Mouse (Mus musculus) forebrain, postnatal 0 days (tissue): Measurements from ENCODE around the gene Nfia. TPM values are rescaled to one million over a fixed set of nuclear protein-coding genes. Genes with fewer than 3 reads are reported as not detected.

Experiments used
- ATAC-seq: fragments of 200-750 bp; cut with Nextera tagmentation; 2 replicates; pipeline ENCODE4 v1.8.0; 2017; ENCODE audit warnings: mild to moderate bottlenecking, moderate library complexity
- DNase-seq: peaks from one replicate; pipeline ENCODE4 v3.0.0-alpha.2; 2015
- H3K27ac ChIP-seq: fragments of 300-500 bp; sonication (generic); 2 replicates; pipeline ENCODE4 v1.5.1; 2014; ENCODE audit warnings: low read depth, mild to moderate bottlenecking, antibody characterized with exemption, low read length, moderate library complexity, mixed read lengths
- H3K27me3 ChIP-seq: fragments of 300-500 bp; sonication (generic); 2 replicates; pipeline ENCODE4 v1.6.1; 2014; ENCODE audit warnings: mild to moderate bottlenecking, low read length, mixed read lengths; ENCODE audit not compliant: insufficient read depth
- H3K36me3 ChIP-seq: fragments of 300-500 bp; sonication (generic); 2 replicates; pipeline ENCODE4 v1.6.1; 2014; ENCODE audit warnings: mild to moderate bottlenecking, moderate library complexity; ENCODE audit not compliant: insufficient read depth
- H3K4me1 ChIP-seq: fragments of 300-500 bp; sonication (generic); 2 replicates; pipeline ENCODE4 v1.6.1; 2014; ENCODE audit warnings: antibody characterized with exemption; ENCODE audit not compliant: insufficient read depth
- H3K4me2 ChIP-seq: fragments of 300-500 bp; sonication (generic); 2 replicates; pipeline ENCODE4 v1.6.1; 2014; ENCODE audit warnings: low read depth, mild to moderate bottlenecking, moderate library complexity
- H3K4me3 ChIP-seq: fragments of 300-500 bp; sonication (generic); 2 replicates; pipeline ENCODE4 v1.5.1; 2014; ENCODE audit warnings: low read depth, low read length, mixed read lengths
- H3K9ac ChIP-seq: fragments of 300-500 bp; sonication (generic); 2 replicates; pipeline ENCODE4 v1.6.1; 2014; ENCODE audit warnings: mild to moderate bottlenecking
- H3K9me3 ChIP-seq: fragments of 300-500 bp; sonication (generic); 2 replicates; pipeline ENCODE4 v1.6.1; 2016; ENCODE audit warnings: low read length
- CTCF ChIP-seq: sonication (generic); IDR thresholded peaks from 2 replicates; pipeline ENCODE4 v1.5.1; 2016; ENCODE audit warnings: antibody characterized with exemption, control low read depth, low read depth
- WGBS: fragments of 180-500 bp; shearing (Covaris S2); extraction: QIAGEN DNeasy Blood & Tissue Kit; methylation state at CpG from one replicate; pipeline ENCODE4 v1.1.7; 2014; 5-methylcytosine and 5-hydroxymethylcytosine counted together
- polyA plus RNA-seq: library from polyadenylated mRNA; unstranded; fragments of >200 nt; fragmentation: Nextera tagmentation; extraction: Ambion mirVana; gene quantifications from 2 replicates; pipeline ENCODE4 v1.2.1, GENCODE M21; 2015
- total RNA-seq: library from RNA; depleted of rRNA; stranded (reverse); fragments of >200 nt; gene quantifications from 2 replicates; pipeline ENCODE4 v1.2.3, GENCODE M21; 2014

Gene Nfia
- total and polyA plus RNA-seq, 2 experiments from 2014 or later = 44.1 to 57.5 TPM

GRCm38 (mm10) chr4:98058182-98058581 lies 285.6 kb downstream of the Nfia start:
- Histone ChIP-seq H3K27me3 (no peaks in the 10 kb centered on the region), H3K9me3 (0 out of 2 replicates have a peak, but pooled peaks cover 6% of the 10 kb centered on the region), H3K4me3 (no peak overlapping the region), H3K36me3 (no peaks in the 10 kb centered on the region), H3K4me1 (no peaks in the 10 kb centered on the region), H3K9ac (no peak overlapping the region), H3K27ac (no peak overlapping the region), H3K4me2 (no peak overlapping the region)
- no peak for TF ChIP-seq CTCF
- DNase-seq (no peak), ATAC-seq (no peak)

- Histone ChIP-seq H3K9ac (no peak overlapping the region), H3K9me3 (no peaks in the 10 kb centered on the region), H3K4me2 (no peak overlapping the region), H3K4me3 (no peak overlapping the region), H3K4me1 (no peaks in the 10 kb centered on the region), H3K36me3 (no peaks in the 10 kb centered on the region), H3K27me3 (no peaks in the 10 kb centered on the region), H3K27ac (no peak overlapping the region)
- no peak for ATAC-seq
- TF ChIP-seq CTCF = no peak
- DNase-seq = no peak
- WGBS = 24% methylated on average over 1 of the region's 1 CpGs
These were observed 288.1 kb downstream of the Nfia start for GRCm38 (mm10) chr4:98060601-98061000.

DNA sequence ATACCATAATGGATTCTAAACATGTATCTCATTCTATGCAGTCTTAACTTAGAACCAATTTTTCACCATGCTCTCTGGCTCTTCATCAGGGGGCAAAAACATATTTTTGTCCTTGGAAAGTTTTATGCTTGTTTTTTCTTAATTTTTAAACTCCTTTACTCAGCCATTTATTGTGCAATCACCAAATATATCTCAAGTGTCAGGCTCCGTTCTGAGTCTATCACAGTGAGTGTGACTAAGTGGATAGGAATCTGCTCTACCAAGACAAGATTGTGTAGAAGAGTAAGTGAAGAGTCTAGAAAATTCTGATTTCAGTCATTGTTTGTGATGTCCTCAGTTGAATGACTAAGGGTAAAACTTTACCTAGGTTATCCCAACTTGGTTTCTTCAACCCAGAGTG lies 288.6 kb downstream of the Nfia start:
- no peak for ATAC-seq
- no peaks in the 10 kb centered on the region for H3K9me3 ChIP-seq
- no peak overlapping the region for H3K4me2 ChIP-seq
- H3K36me3 ChIP-seq = no peaks in the 10 kb centered on the region
- no peak for TF ChIP-seq CTCF
- DNase-seq = no peak
- H3K4me1 ChIP-seq = no peaks in the 10 kb centered on the region
- H3K27me3 ChIP-seq = no peaks in the 10 kb centered on the region
- 90% methylated on average over 1 of the region's 1 CpGs for WGBS
- H3K4me3 ChIP-seq = no peak overlapping the region
- H3K27ac ChIP-seq = no peak overlapping the region
- H3K9ac ChIP-seq = no peak overlapping the region

DNA sequence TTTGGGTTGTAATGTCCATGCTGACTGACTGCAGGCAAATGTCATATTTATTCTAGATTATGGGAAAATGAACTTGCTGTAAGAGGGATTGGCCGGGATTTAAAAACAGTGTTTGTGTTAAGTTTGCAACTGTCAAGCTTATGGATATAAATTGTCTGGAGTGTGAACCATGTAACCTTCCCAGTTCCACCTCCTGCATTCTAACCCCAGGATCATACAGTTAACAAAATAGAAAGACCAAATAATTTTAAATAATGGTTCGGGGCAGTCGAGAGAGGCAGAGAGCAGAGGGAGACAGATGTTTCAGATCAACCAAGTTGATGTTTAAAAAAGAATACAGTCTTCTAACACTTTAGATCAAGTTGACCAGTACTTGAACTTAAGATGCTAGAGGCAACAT lies 290.7 kb downstream of the Nfia start:
- ATAC-seq = no peak
- no peak overlapping the region for H3K4me3 ChIP-seq
- H3K27ac ChIP-seq = no peak overlapping the region
- no peaks in the 10 kb centered on the region for H3K36me3 ChIP-seq
- no peak overlapping the region for H3K9ac ChIP-seq
- H3K4me1 ChIP-seq = no peaks in the 10 kb centered on the region
- H3K27me3 ChIP-seq = no peaks in the 10 kb centered on the region
- WGBS = 91% methylated on average over 3 of the region's 3 CpGs
- H3K9me3 ChIP-seq = no peaks in the 10 kb centered on the region
- no peak for TF ChIP-seq CTCF
- H3K4me2 ChIP-seq = no peak overlapping the region
- no peak for DNase-seq

DNA sequence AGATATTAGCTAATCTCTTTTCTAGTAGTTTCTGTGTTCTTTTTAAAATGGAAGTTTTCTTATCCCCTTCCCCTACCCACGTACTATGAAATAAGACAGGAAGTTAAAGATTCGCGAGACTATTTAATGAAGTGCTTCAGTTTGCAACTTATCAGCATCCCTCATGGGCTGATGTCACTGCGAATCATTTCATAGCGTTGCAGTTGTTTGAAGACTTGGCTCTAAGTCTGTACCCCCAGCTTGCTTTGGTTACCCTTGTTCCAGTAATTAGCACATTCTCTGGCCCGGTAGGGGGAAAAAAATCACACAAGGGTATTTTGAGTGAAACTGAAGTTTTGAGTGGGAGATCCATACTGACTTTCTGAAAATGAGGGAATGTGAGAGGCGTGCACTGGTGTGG lies 303.6 kb downstream of the Nfia start:
- 83% methylated on average over 7 of the region's 7 CpGs for WGBS
- no peaks in the 10 kb centered on the region for H3K27me3 ChIP-seq
- ATAC-seq (no peak), DNase-seq (no peak)
- no peaks in the 10 kb centered on the region for H3K9me3 ChIP-seq
- TF ChIP-seq CTCF = no peak
- H3K4me1 ChIP-seq = no peaks in the 10 kb centered on the region
- H3K4me2 ChIP-seq = no peak overlapping the region
- H3K27ac ChIP-seq = no peak overlapping the region
- no peak overlapping the region for H3K4me3 ChIP-seq
- no peak overlapping the region for H3K9ac ChIP-seq
- H3K36me3 ChIP-seq = no peaks in the 10 kb centered on the region

DNA sequence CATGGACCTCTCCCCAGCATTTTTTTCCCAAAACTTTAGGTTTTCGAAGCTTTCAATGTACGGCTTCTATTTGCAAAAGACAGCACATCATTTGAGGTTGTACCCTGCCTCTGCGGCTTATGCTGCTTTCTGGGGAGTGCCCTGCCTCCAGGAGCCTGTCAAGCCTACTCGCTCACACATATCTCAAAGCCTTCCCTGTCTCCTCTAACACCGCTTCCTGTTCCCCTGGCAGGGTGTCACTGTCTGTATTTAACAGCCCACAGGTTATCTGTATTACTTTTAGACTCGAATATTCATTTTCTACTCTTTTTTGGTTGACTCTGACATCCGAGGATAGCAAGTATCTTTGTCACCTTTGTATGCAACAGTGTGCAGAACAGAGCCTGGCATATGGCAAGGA lies 304.1 kb downstream of the Nfia start:
- no peak overlapping the region for H3K9ac ChIP-seq
- WGBS = 91% methylated on average over 7 of the region's 7 CpGs
- H3K9me3 ChIP-seq = no peaks in the 10 kb centered on the region
- H3K4me2 ChIP-seq = no peak overlapping the region
- ATAC-seq = no peak
- H3K27me3 ChIP-seq = no peaks in the 10 kb centered on the region
- H3K27ac ChIP-seq = no peak overlapping the region
- no peak for TF ChIP-seq CTCF
- no peak overlapping the region for H3K4me3 ChIP-seq
- no peaks in the 10 kb centered on the region for H3K36me3 ChIP-seq
- H3K4me1 ChIP-seq = no peaks in the 10 kb centered on the region
- no peak for DNase-seq

GRCm38 (mm10) chr4:98080586-98080985 lies 308.1 kb downstream of the Nfia start:
- no peak for ATAC-seq
- no peaks in the 10 kb centered on the region for H3K4me1 ChIP-seq
- H3K27ac ChIP-seq = no peak overlapping the region
- DNase-seq = no peak
- no peak overlapping the region for H3K9ac ChIP-seq
- no peaks in the 10 kb centered on the region for H3K9me3 ChIP-seq
- H3K27me3 ChIP-seq = no peaks in the 10 kb centered on the region
- no peak overlapping the region for H3K4me3 ChIP-seq
- H3K36me3 ChIP-seq = no peaks in the 10 kb centered on the region
- TF ChIP-seq CTCF = no peak
- 68% methylated on average over 1 of the region's 1 CpGs for WGBS
- no peak overlapping the region for H3K4me2 ChIP-seq

DNA sequence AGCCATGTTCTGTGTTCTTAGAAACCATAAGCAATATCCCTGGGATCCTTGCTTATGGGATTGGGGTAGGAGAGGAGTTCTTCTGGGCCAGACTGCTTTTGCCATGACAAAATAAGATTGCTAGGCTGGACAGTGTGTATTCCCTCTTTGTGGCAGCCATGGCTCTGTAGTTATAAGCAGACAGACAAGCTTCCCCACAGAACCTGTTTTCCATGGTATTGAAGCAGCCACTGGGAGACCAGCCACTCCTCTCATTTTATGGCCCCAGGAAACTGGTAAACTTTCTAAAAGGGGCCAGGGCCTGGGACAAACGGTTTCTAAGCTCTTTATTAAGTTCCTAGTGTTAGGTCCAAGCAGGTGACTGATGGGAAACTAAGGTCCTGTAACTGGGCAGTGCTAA lies 309.4 kb downstream of the Nfia start:
- DNase-seq (no peak), ATAC-seq (no peak)
- H3K36me3 ChIP-seq = no peaks in the 10 kb centered on the region
- no peaks in the 10 kb centered on the region for H3K9me3 ChIP-seq
- WGBS = 50% methylated on average over 1 of the region's 1 CpGs
- no peak overlapping the region for H3K4me3 ChIP-seq
- H3K4me1 ChIP-seq = no peaks in the 10 kb centered on the region
- no peak overlapping the region for H3K4me2 ChIP-seq
- no peaks in the 10 kb centered on the region for H3K27me3 ChIP-seq
- no peak overlapping the region for H3K9ac ChIP-seq
- TF ChIP-seq CTCF = no peak
- no peak overlapping the region for H3K27ac ChIP-seq
